Mouse (Mus musculus) kidney, postnatal 0 days (tissue): ENCODE measurements around the gene Vsig8. TPM values are rescaled to one million over a fixed set of nuclear protein-coding genes. Genes with fewer than 3 reads are reported as not detected.

Experiments used
- ATAC-seq: fragments of 200-750 bp; cut with Nextera tagmentation; replicated peaks from 2 replicates; pipeline ENCODE4 v1.8.0; 2017; ENCODE audit warnings: low read depth, moderate number of reproducible peaks, moderate TSS enrichment, moderate library complexity; ENCODE audit not compliant: low FRiP score
- DNase-seq: peaks from one replicate; pipeline ENCODE4 v3.0.0-alpha.2; 2016; ENCODE audit warnings: low spot score
- H3K27ac ChIP-seq: fragments of 300-500 bp; sonication (generic); 2 replicates; pipeline ENCODE4 v1.5.1; 2014; ENCODE audit warnings: mild to moderate bottlenecking
- H3K27me3 ChIP-seq: fragments of 300-500 bp; sonication (generic); 2 replicates; pipeline ENCODE4 v1.6.1; 2014; ENCODE audit warnings: low read length, mixed read lengths; ENCODE audit not compliant: insufficient read depth
- H3K36me3 ChIP-seq: fragments of 300-500 bp; sonication (generic); 2 replicates; pipeline ENCODE4 v1.6.1; 2014; ENCODE audit warnings: low read length, mixed read lengths; ENCODE audit not compliant: insufficient read depth
- H3K4me1 ChIP-seq: fragments of 300-500 bp; sonication (generic); replicated peaks from 2 replicates; pipeline ENCODE4 v1.6.1; 2014; ENCODE audit warnings: antibody characterized with exemption, low read length, mixed read lengths; ENCODE audit not compliant: insufficient read depth
- H3K4me2 ChIP-seq: fragments of 300-500 bp; sonication (generic); 2 replicates; pipeline ENCODE4 v1.6.1; 2014; ENCODE audit warnings: mild to moderate bottlenecking, low read length, moderate library complexity, mixed read lengths
- H3K4me3 ChIP-seq: fragments of 300-500 bp; sonication (generic); replicated peaks from 2 replicates; pipeline ENCODE4 v1.5.1; 2014; ENCODE audit warnings: low read depth, low read length
- H3K9ac ChIP-seq: fragments of 300-500 bp; sonication (generic); 2 replicates; pipeline ENCODE4 v1.6.1; 2014; ENCODE audit warnings: low read depth, low read length
- H3K9me3 ChIP-seq: fragments of 300-500 bp; sonication (generic); replicated peaks from 2 replicates; pipeline ENCODE4 v1.6.1; 2016; ENCODE audit warnings: low read length, inconsistent platforms, mixed read lengths
- CTCF ChIP-seq: IDR thresholded peaks from 2 replicates; pipeline ENCODE4 v1.5.1; 2016; ENCODE audit warnings: antibody characterized with exemption, low read depth, mild to moderate bottlenecking, moderate library complexity
- WGBS: fragments of 180-500 bp; shearing (Covaris S2); extraction: QIAGEN DNeasy Blood & Tissue Kit; methylation state at CpG from one replicate; pipeline ENCODE4 v1.1.7; 2014; 5-methylcytosine and 5-hydroxymethylcytosine counted together
- polyA plus RNA-seq: library from polyadenylated mRNA; unstranded; fragments of >200 nt; fragmentation: Nextera tagmentation; extraction: Ambion mirVana; gene quantifications from 2 replicates; pipeline ENCODE4 v1.2.1, GENCODE M21; 2015

The Vsig8 gene
- polyA plus RNA-seq, 1 experiment from 2014 or later: 1.6 TPM

DNA sequence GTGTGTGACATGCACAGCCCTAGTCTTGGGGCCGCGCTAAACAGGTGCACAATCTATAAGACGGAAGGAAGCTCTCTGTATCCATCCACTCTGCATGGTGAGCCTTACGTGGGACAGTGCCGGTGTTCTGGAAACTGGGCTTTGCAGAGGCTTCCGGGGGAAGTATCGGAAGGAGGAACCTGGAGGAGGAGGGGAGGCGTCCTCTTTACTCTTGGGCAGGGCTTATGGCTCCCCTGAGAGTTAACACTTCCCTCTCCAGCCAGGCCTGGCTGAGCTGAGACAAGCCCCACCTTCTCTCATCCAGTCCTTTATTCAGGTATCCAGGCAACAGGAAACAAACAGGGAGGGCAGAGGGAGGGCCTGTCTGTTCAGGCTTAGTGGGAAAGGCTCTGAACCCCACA, 5.2 kb upstream of the Vsig8 start:
- H3K9me3 ChIP-seq: no peaks in the 10 kb centered on the region
- no peak for TF ChIP-seq CTCF
- ATAC-seq (peak; percentile 91), DNase-seq (peak; percentile 87)
- H3K27ac ChIP-seq: peak overlapping the region; percentile 58; the same call in 1 of the 2 replicates
- no peaks in the 10 kb centered on the region for H3K36me3 ChIP-seq
- WGBS: 0% methylated on average over 8 of the region's 8 CpGs
- H3K4me3 ChIP-seq: peak overlapping the region; percentile 42
- H3K4me1 ChIP-seq: peaks cover 19% of the 10 kb centered on the region; the same call in 1 of the 2 replicates
- H3K4me2 ChIP-seq: peak overlapping the region; percentile 59
- H3K27me3 ChIP-seq: no peaks in the 10 kb centered on the region
- H3K9ac ChIP-seq: peak overlapping the region; percentile 46

DNA sequence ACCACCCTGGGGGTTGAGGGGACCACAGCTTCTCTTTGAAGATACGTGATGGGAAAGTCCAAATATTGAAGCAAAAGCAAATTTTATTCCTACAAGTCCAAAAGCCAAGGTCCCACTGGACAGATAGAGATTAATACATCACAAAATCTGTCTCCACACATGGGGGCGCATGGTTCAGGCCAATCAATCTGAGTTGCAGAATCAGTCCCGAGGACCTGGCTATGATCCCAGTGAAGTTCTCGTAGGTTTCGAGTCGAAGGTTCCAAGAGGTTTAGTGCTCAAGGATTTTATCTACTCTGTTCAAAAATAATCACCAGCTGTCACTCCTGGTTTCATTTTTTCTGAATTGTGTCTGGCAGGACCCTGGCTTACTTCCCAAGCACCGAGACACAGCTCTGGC, 4.7 kb upstream of the Vsig8 start:
- DNase-seq (no peak), ATAC-seq (no peak)
- no peak for TF ChIP-seq CTCF

DNA sequence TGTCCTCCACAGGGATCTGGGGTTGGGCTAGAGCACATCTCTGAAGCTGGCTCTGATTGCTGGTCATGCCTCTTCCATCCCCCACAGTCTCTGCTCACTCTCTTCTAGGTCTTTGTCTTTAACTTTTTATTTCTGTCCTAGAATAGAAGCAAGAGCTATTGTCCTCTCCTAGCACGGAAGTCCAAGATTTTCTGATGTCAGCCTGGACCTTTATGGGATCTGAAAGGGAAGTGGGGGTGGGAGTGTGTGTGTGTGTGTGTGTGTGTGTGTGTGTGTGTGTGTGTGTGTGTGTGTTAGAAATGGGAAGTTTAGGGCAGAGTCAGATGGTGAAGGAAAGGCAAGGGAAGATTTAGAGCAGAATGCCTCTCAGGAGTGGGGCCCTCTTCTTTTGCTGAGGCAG, 3.1 kb upstream of the Vsig8 start:
- DNase-seq: peak; percentile 57
- H3K4me2 ChIP-seq: no peak overlapping the region
- no peak for TF ChIP-seq CTCF
- H3K36me3 ChIP-seq: no peaks in the 10 kb centered on the region
- H3K9ac ChIP-seq: no peak overlapping the region
- H3K27me3 ChIP-seq: no peaks in the 10 kb centered on the region
- no peak for ATAC-seq
- H3K4me1 ChIP-seq: peaks cover 19% of the 10 kb centered on the region; the same call in 1 of the 2 replicates
- no peaks in the 10 kb centered on the region for H3K9me3 ChIP-seq
- H3K27ac ChIP-seq: no peak overlapping the region
- 48% methylated on average over 1 of the region's 1 CpGs for WGBS
- no peak overlapping the region for H3K4me3 ChIP-seq

More for the DNA sequence above, 4.7 kb upstream of the Vsig8 start:
- WGBS: 41% methylated on average over 7 of the region's 7 CpGs
- Histone ChIP-seq H3K27ac (no peak overlapping the region), H3K4me3 (peak overlapping the region; percentile 42), H3K4me2 (peak overlapping the region; percentile 59), H3K9ac (0 out of 2 replicates have a peak overlapping the region, but pooled peaks have one; percentile 46), H3K27me3 (no peaks in the 10 kb centered on the region), H3K36me3 (no peaks in the 10 kb centered on the region), H3K4me1 (peaks cover 19% of the 10 kb centered on the region; the same call in 1 of the 2 replicates), H3K9me3 (no peaks in the 10 kb centered on the region)

DNA sequence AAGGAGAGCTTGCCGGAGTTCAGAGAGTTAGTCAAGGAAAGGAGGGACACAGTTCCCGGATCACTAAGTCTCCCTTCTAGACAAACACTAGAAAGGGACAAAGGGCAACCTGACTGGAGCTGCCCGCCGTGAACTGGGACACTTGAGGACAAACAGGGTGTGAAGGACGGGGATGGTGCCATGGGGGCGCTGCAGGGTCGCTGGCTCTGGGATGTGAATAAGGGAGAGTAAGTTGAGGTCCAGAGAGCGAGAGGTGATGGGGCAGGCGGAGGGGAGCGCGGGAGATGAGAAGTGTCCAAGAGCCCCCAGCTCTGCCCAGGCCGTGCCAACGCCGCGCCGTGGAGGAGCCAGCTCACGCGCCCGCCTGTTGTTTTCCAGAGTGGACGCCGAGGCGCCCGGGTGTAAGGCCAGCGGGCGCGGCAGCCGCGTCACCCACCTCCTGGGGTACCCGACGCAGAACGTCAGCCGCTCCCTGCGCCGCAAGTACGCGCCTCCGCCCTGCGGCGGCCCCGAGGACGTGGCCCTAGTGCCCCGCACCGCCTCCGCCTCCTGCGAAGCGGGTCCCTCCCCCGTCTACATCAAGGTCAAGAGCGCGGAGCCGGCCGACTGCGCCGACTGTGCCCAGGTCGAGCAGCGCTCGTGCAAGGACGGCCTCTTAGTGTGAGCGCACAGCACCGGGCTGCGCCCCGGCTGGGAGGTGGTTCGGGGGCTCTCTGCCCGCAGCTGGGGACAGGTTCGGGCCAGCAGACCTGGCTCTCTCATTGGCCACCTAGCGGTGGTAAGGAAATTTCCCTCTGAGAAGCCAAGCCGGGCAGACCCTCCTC, 7.1 kb downstream of the Vsig8 start:
- peaks cover 6% of the 10 kb centered on the region; the same call in 1 of the 2 replicates for H3K4me1 ChIP-seq
- ATAC-seq (peak; percentile 90), DNase-seq (peak; percentile 90)
- H3K4me2 ChIP-seq: peak overlapping the region; percentile 97
- peak overlapping the region; percentile 73 for H3K27ac ChIP-seq
- H3K27me3 ChIP-seq: peaks cover 5% of the 10 kb centered on the region; the same call in 1 of the 2 replicates
- TF ChIP-seq CTCF: peak; percentile 73
- under 1% methylated on average over 64 of the region's 66 CpGs for WGBS
- peak overlapping the region; percentile 61 for H3K4me3 ChIP-seq
- no peaks in the 10 kb centered on the region for H3K9me3 ChIP-seq
- H3K9ac ChIP-seq: peak overlapping the region; percentile 64
- H3K36me3 ChIP-seq: no peaks in the 10 kb centered on the region

DNA sequence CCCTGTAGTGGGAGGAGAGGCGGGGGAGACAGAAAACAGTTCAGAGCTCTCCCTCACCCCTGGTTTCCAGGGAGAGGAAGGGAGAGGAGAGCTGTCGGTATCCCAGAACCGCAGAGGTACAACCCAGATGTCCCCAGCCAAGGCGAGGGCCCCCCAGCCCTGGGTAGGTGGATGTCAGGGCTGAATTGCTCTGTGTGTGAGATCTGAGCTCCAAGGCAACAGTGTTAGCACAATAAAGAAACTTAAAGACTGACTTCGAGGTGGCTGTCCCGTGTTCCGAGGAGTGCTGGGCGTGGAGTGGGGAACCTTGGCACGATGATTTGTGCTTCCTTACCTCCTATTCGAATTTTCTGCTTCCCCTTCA, 7.7 kb downstream of the Vsig8 start:
- DNase-seq: no peak
- Histone ChIP-seq H3K4me3 (peak overlapping the region; percentile 61), H3K9ac (peak overlapping the region; percentile 64), H3K36me3 (no peaks in the 10 kb centered on the region), H3K27ac (peak overlapping the region; percentile 73; the same call in 1 of the 2 replicates), H3K4me2 (peak overlapping the region; percentile 97), H3K4me1 (peaks cover 6% of the 10 kb centered on the region; the same call in 1 of the 2 replicates), H3K9me3 (no peaks in the 10 kb centered on the region), H3K27me3 (peaks cover 5% of the 10 kb centered on the region; the same call in 1 of the 2 replicates)
- no peak for ATAC-seq
- 2% methylated on average over 10 of the region's 10 CpGs for WGBS
- no peak for TF ChIP-seq CTCF

DNA sequence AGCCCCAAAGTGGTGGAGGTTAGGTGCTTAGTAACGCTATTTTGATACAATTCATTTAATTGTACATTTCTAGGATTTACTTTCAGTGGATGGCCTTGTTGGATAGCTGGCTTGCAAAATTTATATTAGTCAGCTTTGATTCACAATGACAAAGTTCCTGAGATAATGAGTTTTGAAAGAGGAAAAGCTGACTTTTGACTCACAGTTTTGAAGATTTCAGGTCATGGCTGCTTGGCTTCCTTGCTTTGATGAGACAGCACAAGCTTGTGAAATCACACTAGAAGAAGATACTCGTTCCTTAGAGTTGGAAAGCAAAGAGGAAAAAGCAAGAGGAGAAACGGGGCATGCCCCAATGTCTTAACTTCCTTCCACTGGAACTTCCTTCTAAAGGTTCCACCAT, 10.4 kb downstream of the Vsig8 start:
- no peak overlapping the region for H3K27ac ChIP-seq
- H3K4me2 ChIP-seq: no peak overlapping the region
- no peak overlapping the region for H3K9ac ChIP-seq
- ATAC-seq (no peak), DNase-seq (no peak)
- TF ChIP-seq CTCF: no peak
- peaks cover 6% of the 10 kb centered on the region; the same call in 1 of the 2 replicates for H3K4me1 ChIP-seq
- H3K27me3 ChIP-seq: peaks cover 5% of the 10 kb centered on the region; the same call in 1 of the 2 replicates
- no peak overlapping the region for H3K4me3 ChIP-seq
- H3K9me3 ChIP-seq: no peaks in the 10 kb centered on the region
- no peaks in the 10 kb centered on the region for H3K36me3 ChIP-seq
- WGBS: 69% methylated on average over 3 of the region's 3 CpGs
